Mouse (Mus musculus): Measurements from ENCODE around the gene Ier2. TPM values are rescaled to one million over a fixed set of nuclear protein-coding genes. Genes with fewer than 3 reads are reported as not detected.

The Ier2 gene
- total RNA-seq, 2 experiments from 2014 or later: 12.6 to 16.5 TPM

DNA sequence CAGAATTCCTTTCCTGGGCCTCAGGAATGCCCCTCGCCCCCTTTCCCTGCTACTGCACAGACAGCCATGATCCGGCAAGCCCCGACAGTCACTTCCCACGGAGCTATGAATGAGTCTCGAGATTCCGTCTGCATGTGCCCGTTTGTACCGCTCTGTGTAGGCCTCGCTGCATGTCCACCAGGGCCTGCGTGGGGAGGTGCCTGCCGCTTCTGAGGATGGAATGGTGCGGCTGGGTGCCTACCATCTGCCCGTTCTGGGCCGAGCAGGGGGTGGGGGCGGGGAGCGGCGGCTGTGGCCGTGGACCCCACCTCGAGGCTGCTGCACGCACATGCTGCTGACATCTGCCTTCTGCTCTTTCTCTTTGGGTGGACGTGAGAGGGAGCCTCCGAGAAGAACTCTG lies 45.6 kb downstream of the Ier2 start:
- no peak for DNase-seq
- intact Hi-C loops (cut with DNase I): no loop called here

DNA sequence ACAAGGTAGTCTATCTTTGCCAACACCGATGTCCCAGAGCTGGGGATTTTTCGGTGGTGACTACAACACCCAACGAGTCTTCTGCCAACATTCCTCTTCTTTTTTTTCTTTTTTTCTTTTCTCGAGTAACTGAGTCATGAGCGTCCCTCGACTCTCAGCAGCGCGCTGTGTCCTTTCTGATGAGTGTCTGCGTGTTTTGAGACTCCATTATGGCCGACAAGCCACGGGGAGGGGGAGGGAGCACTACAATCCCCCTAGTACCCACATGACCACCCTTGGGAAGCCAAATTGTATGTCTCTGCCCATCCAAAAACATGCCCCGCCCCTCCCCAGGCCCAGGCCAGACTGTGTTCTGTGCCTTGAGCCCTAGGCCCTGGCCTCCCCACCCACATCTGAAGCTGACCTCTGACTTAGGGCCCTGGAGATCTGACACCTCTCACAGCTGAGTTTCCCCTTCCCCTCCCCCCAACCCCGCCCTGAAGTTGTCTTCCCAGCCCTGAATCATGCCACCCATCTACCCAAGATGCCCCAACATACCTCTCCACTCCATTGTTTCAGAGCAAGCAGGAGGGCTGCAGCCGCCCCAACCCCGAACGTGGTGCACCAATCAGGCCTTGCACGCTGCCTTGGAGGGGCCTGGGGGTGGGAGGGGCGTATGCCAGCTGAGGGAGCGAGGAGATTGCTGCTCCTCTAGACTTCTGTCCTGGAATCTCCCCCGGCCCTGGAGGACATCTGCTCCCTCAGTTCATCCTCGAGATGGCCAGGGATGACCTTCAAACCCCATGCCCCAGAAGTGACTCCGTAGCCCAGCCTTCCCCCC lies 46.8 kb downstream of the Ier2 start:
- no peak for DNase-seq
- intact Hi-C loops (cut with DNase I): no loop called here

DNA sequence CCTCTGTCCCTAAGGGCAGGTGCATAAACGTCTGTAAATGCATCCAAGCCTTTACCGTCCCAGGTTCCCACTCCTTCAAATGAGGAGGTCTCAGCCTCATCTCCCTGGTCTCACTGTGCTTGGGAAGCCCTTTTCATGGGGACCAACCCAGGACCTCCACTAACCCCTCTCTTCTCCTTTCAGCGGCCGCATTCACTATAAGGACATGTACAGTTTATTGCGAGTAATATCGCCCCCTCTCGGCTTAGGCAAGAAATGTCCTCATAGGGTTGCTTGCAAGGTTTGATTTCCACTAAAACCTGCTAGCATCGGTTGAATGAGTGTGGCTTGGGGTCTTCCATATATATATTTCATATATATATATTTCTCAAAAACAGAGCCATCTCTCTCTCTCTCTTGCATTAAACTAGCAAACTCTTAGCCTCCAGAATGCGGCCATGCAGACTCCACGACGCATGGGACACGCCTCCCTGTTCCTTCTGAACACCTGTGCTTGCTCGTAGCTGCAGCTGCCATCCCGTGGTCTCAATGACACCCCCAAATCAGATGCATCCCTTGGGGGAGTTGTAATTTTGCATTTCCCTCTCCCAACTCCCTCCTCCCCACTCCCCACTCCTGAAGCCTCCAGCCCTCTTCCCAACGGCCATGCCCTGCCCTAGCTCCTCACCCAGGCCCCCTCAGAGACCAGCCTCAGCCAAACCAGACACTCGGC lies 48.0 kb downstream of the Ier2 start:
- DNase-seq: no peak
- intact Hi-C loops (cut with DNase I): no loop called here

Other genes with a start within 250 kb of the Ier2 start
- gene Trmt1, start 23.5 kb upstream of the Ier2 start, total RNA-seq (2021): 10 to 100 TPM; 36.1 to 39.2 TPM
- 10 to 100 TPM; 27.3 to 30.1 TPM for gene Nacc1, start 25.0 kb upstream of the Ier2 start, total RNA-seq (2021)
- 1 to 10 TPM; 5.4 to 5.7 TPM for gene Lyl1, start 38.6 kb upstream of the Ier2 start, total RNA-seq (2021)
- under 1 TPM in 1 of 2 experiments, not detected in 1; 0.44 TPM for gene G430095P16Rik, start 60.2 kb upstream of the Ier2 start, total RNA-seq (2021)
- 100 to 1,000 TPM; 279 to 296 TPM for gene Nfix, start 137.5 kb upstream of the Ier2 start, total RNA-seq (2021)
- gene Dand5, start 160.0 kb upstream of the Ier2 start, total RNA-seq (2021): 1 to 10 TPM; 9.3 to 9.9 TPM
- 10 to 100 TPM; 28.5 to 29.5 TPM for gene Gadd45gip1, start 168.7 kb upstream of the Ier2 start, total RNA-seq (2021)
- 10 to 100 TPM; 84.0 to 87.4 TPM for gene Rad23a, start 177.8 kb upstream of the Ier2 start, total RNA-seq (2021)
- 100 to 1,000 TPM; 337 to 380 TPM for gene Calr, start 184.1 kb upstream of the Ier2 start, total RNA-seq (2021)
- 10 to 100 TPM; 23.1 TPM for gene Farsa, start 194.1 kb upstream of the Ier2 start, total RNA-seq (2021)
- gene Syce2, start 209.3 kb upstream of the Ier2 start, total RNA-seq (2021): 1 to 10 TPM; 3.8 to 4.1 TPM
- gene Gcdh, start 231.1 kb upstream of the Ier2 start, total RNA-seq (2021): 10 to 100 TPM; 71.3 to 77.2 TPM
- gene Klf1, start 239.1 kb upstream of the Ier2 start, total RNA-seq (2021): not detected
- gene Dnase2a, start 245.7 kb upstream of the Ier2 start, total RNA-seq (2021): 10 to 100 TPM in 1 of 2 experiments, 1 to 10 TPM in 1; 7.3 to 11.7 TPM

Data from heart, postnatal 36 days (tissue).